In the genomic region with DNA sequence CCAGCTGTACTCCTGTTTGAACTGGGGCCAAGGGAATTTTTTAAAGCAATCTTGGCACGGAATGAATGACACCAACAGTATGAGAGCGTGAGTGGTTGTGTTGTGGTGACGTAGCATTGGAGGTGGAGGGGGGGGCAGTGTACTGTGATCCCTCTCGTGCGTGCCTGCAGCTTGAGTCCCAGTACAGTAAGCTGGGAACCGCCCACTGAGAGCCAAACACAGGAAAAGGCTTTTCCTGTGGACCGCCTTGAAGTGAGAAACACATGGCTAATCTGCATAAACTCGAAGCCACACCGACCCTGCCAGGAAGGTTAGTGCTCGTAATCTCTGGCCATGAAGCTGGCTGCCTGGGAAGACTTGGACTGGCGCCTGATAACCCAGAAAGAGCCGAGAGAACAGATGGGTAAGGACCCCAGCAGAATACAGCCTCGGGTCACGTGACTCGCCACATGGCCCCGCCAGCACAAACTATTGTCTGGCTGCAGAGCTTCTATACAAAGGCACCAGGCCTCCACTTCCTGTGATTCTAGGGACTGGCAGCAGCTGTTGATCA, we compare ENCODE assay signal across 8 mouse cellular contexts. TPM values are rescaled to one million over a fixed set of nuclear protein-coding genes. Genes with fewer than 3 reads are reported as not detected.
DNase-seq lines count a peak whose midpoint lies in the region; ATAC-seq and TF ChIP-seq lines count a peak whose summit lies in the region.

No protein-coding gene starts in this region.

- peaks cover 75% of the 10 kb centered on the region for H3K4me1 ChIP-seq in embryonic facial prominence, embryonic 13.5 days
- H3K4me1 ChIP-seq in heart, adult 2 months (ENCODE audit: control insufficient read depth, insufficient read depth, low read length), result peaks cover 27% of the 10 kb centered on the region
- peaks cover 77% of the 10 kb centered on the region for H3K4me1 ChIP-seq in limb, embryonic 12.5 days (replicated peaks)
- H3K4me1 ChIP-seq in midbrain, embryonic 14.5 days (ENCODE audit: control insufficient read depth, insufficient read depth, low read length), result peaks cover 75% of the 10 kb centered on the region

- no peak for TF ChIP-seq CTCF in heart, adult 2 months (IDR thresholded peaks at IDR 0.05)

- no peaks in the 10 kb centered on the region for H3K27me3 ChIP-seq in embryonic facial prominence, embryonic 13.5 days
- H3K27me3 ChIP-seq in heart, adult 2 months (ENCODE audit: control insufficient read depth, insufficient read depth, low read length), result no peaks in the 10 kb centered on the region
- H3K27me3 ChIP-seq in limb, embryonic 12.5 days, result no peaks in the 10 kb centered on the region
- no peaks in the 10 kb centered on the region for H3K27me3 ChIP-seq in midbrain, embryonic 14.5 days (ENCODE audit: control insufficient read depth, insufficient read depth, low read length)

- peaks cover 14% of the 10 kb centered on the region for H3K79me2 ChIP-seq in heart, adult 2 months (replicated peaks; ENCODE audit: control insufficient read depth, insufficient read depth, low read length)

- DNase-seq in 3134 (ENCODE audit: extremely low read depth, insufficient read length, low spot score), result peak; percentile 73
- peak; percentile 78 to 85 for DNase-seq in adrenal gland, postnatal 36 days
- DNase-seq in heart, adult 2 months, result peak; percentile 83 to 91
- peak; percentile 93 to 95 for DNase-seq in kidney, adult 8-10 months
- DNase-seq in midbrain, embryonic 14.5 days, result peak; percentile 89
- DNase-seq in spleen, postnatal 10 days (ENCODE audit: low spot score in 2 of 2), result peak; percentile 47 to 75

- H3K36me3 ChIP-seq in embryonic facial prominence, embryonic 13.5 days, result peaks cover 8% of the 10 kb centered on the region
- peaks cover 45% of the 10 kb centered on the region for H3K36me3 ChIP-seq in heart, adult 2 months (ENCODE audit: control insufficient read depth, insufficient read depth, low read length)
- peaks cover 26% of the 10 kb centered on the region for H3K36me3 ChIP-seq in limb, embryonic 12.5 days
- no peaks in the 10 kb centered on the region for H3K36me3 ChIP-seq in midbrain, embryonic 14.5 days (ENCODE audit: control insufficient read depth, insufficient read depth, low read length)

- intact Hi-C loops in heart, adult 2 months (cut with DNase I), result loop anchor here (1.0 to 5.0 kb wide), 4 partner anchors 22 to 84 kb away; no protein-coding TSS in a partner anchor

- peak overlapping the region; percentile 56 for H3K9ac ChIP-seq in embryonic facial prominence, embryonic 13.5 days
- H3K9ac ChIP-seq in heart, adult 2 months (ENCODE audit: low read depth, low read length), result no peak overlapping the region
- peak overlapping the region; percentile 31 for H3K9ac ChIP-seq in limb, embryonic 12.5 days (replicated peaks)
- peak overlapping the region; percentile 10; the same call in 1 of the 2 replicates for H3K9ac ChIP-seq in midbrain, embryonic 14.5 days (replicated peaks; ENCODE audit: low read length)

- TF ChIP-seq EP300 in heart, adult 2 months (IDR thresholded peaks at IDR 0.05; ENCODE audit: insufficient read depth, low read depth, low read length), result peak; percentile 92

- H3K27ac ChIP-seq in embryonic facial prominence, embryonic 13.5 days, result peak overlapping the region; percentile 87
- peak overlapping the region; percentile 73 for H3K27ac ChIP-seq in heart, adult 2 months
- peak overlapping the region; percentile 84 for H3K27ac ChIP-seq in limb, embryonic 12.5 days
- peak overlapping the region; percentile 82 for H3K27ac ChIP-seq in midbrain, embryonic 14.5 days (replicated peaks; ENCODE audit: low read depth, low read length)

- H3K4me2 ChIP-seq in embryonic facial prominence, embryonic 13.5 days, result peak overlapping the region; percentile 49
- H3K4me2 ChIP-seq in limb, embryonic 12.5 days, result peak overlapping the region; percentile 51
- H3K4me2 ChIP-seq in midbrain, embryonic 14.5 days (ENCODE audit: low read length), result peak overlapping the region; percentile 44

- H3K4me3 ChIP-seq in embryonic facial prominence, embryonic 13.5 days, result peak overlapping the region; percentile 27
- H3K4me3 ChIP-seq in heart, adult 2 months, result peak overlapping the region; percentile 31
- H3K4me3 ChIP-seq in limb, embryonic 12.5 days (replicated peaks), result peak overlapping the region; percentile 21
- peak overlapping the region; percentile 12; the same call in 1 of the 2 replicates for H3K4me3 ChIP-seq in midbrain, embryonic 14.5 days (replicated peaks; ENCODE audit: low read depth, low read length)

- peak; percentile 92 for ATAC-seq in embryonic facial prominence, embryonic 13.5 days (ENCODE audit: insufficient number of reproducible peaks, insufficient read depth, low FRiP score, low TSS enrichment, low read depth)
- ATAC-seq in limb, embryonic 12.5 days (ENCODE audit: insufficient number of reproducible peaks, insufficient read depth, low FRiP score, low TSS enrichment, low read depth), result peak; percentile 89
- ATAC-seq in midbrain, embryonic 14.5 days (ENCODE audit: low FRiP score, low TSS enrichment), result peak; percentile 91

- peak; percentile 42 for TF ChIP-seq POLR2A in heart, adult 2 months (IDR thresholded peaks at IDR 0.05; ENCODE audit: insufficient read depth, low read depth, low read length)

- no peaks in the 10 kb centered on the region for H3K9me3 ChIP-seq in embryonic facial prominence, embryonic 13.5 days
- no peaks in the 10 kb centered on the region for H3K9me3 ChIP-seq in limb, embryonic 12.5 days
- no peaks in the 10 kb centered on the region for H3K9me3 ChIP-seq in midbrain, embryonic 14.5 days (ENCODE audit: control insufficient read depth, low read length)

- WGBS in embryonic facial prominence, embryonic 13.5 days, result 4% methylated on average over 16 of the region's 16 CpGs
- WGBS in heart, adult 2 months, result under 1% methylated on average over 16 of the region's 16 CpGs
- WGBS in limb, embryonic 12.5 days, result 1% methylated on average over 16 of the region's 16 CpGs
- WGBS in midbrain, embryonic 14.5 days, result under 1% methylated on average over 16 of the region's 16 CpGs

RNA-seq across cellular contexts. Expression of a gene that starts 27.0 kb away (rescaled TPM):
- total RNA-seq in adrenal gland, postnatal 36 days (2021), result 10 to 100 TPM; 51.8 to 54.7 TPM
- 36.0 and 36.4 TPM in 2 replicates for polyA plus RNA-seq in embryonic facial prominence, embryonic 13.5 days (2015; fragmentation: Nextera tagmentation; extraction: Ambion mirVana)
- 10 to 100 TPM; 34.2 to 38.0 TPM for total RNA-seq in heart, adult 2 months (2021)
- 27.8 and 28.1 TPM in 2 replicates for polyA plus RNA-seq in heart, adult 2 months (2012; rRNA removed)
- polyA plus RNA-seq in limb, embryonic 12.5 days (2016; fragmentation: Nextera tagmentation; extraction: Ambion mirVana), result 39.6 and 41.6 TPM in 2 replicates
- 38.5 and 46.7 TPM in 2 replicates for polyA plus RNA-seq in midbrain, embryonic 14.5 days (2014; fragmentation: Nextera tagmentation; extraction: Ambion mirVana)

RNA-seq across cellular contexts. Expression of a gene that starts 57.2 kb away (rescaled TPM):
- total RNA-seq in adrenal gland, postnatal 36 days (2021), result 10 to 100 TPM; 17.7 to 20.8 TPM
- polyA plus RNA-seq in embryonic facial prominence, embryonic 13.5 days (2015; fragmentation: Nextera tagmentation; extraction: Ambion mirVana), result 17.1 and 17.4 TPM in 2 replicates
- total RNA-seq in heart, adult 2 months (2021), result 10 to 100 TPM; 11.7 to 12.1 TPM
- polyA plus RNA-seq in heart, adult 2 months (2012; rRNA removed), result 9.5 and 11.7 TPM in 2 replicates
- 16.3 and 21.6 TPM in 2 replicates for polyA plus RNA-seq in limb, embryonic 12.5 days (2016; fragmentation: Nextera tagmentation; extraction: Ambion mirVana)
- polyA plus RNA-seq in midbrain, embryonic 14.5 days (2014; fragmentation: Nextera tagmentation; extraction: Ambion mirVana), result 9.4 and 10.8 TPM in 2 replicates

Comparison
In these comparisons a context has a peak if more than half of its experiments do, and no peak if none do; other contexts are left out.
1. Peak in every context shown above with its lines: DNase-seq, ATAC-seq, H3K4me3 ChIP-seq and H3K27ac ChIP-seq.